Mouse (Mus musculus) kidney, adult 9 months (tissue): ENCODE measurements around the gene Obp2b.
"Not testable (repeated sequence)": the region's sequence is repeated elsewhere in the genome, so short reads cannot be mapped to it uniquely, and the experiment has no call there.

ENCODE experiments used
- DNase-seq: peaks from one replicate; pipeline ENCODE4 v3.0.0; 2022

Gene Obp2b

DNA sequence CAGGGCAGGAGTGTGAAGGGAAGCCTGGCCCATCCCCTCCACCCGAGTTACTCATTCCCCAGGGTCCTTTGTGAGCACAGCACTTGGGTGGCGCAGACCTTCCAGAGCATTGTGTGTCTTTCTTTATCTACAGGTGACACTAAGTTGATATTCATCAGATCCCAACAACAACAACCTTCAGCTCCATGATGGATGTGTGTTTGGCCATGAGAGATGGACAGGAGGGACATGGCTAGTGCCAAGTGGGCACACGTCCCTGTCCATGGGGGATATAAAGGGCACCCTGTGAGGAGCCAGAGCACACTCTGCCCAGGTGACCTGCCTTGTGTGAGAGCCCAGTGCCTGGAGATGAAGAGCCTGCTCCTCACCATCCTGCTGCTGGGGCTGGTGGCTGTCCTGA lies at the start of gene Obp2b:
Gene Obp2b, plus strand, starts transcription at position 301 of the 400 bp plus-strand sequence.
- not testable (repeated sequence) for DNase-seq

DNA sequence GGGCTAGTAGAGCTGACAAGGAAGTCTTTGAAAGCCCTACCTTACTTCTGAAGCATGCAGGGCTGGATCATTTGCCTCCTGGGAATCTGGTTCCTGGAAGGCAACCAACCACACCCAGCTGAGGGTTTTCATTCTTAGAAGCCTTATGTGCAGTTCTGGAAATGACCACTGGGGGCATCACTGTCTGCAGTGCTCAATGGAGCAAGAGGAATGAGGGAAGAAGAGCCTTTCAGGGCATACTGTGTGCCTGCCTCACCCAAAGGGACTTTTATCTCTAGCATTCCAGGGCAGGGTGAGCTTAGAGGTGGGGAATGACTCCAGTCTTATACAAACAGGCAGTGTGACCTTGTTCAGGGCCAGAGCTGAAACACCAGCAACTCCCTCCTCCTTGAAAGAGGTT lies 42.2 kb upstream of the Obp2b start:
- peak; percentile 59 for DNase-seq

DNA sequence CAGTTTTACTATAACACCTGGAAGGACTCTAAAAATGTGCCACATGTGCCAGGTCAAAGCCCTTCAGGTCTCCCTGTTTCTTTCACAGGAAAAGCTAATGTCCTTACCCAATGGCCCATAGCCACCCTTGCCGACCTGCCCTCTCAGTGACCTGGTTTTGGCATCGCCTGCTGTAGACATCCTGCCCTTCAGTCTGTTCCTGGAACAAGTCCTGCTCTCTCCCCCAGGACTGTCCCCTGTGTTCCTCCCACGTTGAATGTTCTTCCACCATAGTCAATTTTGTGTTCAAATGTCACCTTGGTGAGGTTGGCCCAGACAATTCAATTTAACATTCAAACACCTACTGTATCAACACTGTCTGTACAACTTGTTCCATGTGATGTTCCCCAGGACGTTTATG lies 39.9 kb upstream of the Obp2b start:
- DNase-seq, result peak; percentile 41

DNA sequence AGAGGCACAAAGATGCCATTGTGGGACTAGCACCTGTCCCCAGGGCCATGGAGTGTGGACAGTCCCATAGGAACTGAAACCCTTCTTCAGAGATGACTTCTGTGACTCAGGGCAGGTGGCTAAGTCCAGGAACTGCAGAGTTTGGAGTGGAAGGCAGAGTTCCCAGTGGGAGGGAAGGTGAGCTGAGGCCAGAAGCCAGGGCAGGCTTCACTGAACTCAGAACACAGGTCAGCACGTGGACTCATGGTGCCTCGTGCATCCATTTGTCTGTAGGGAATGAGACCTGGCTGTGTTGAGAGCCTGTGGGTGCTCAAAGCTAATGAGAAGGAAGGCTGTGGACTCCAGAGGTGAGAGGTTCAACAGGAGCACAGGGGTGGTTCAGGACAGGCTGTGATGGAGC lies 38.1 kb upstream of the Obp2b start:
- DNase-seq, result peak; percentile 37

DNA sequence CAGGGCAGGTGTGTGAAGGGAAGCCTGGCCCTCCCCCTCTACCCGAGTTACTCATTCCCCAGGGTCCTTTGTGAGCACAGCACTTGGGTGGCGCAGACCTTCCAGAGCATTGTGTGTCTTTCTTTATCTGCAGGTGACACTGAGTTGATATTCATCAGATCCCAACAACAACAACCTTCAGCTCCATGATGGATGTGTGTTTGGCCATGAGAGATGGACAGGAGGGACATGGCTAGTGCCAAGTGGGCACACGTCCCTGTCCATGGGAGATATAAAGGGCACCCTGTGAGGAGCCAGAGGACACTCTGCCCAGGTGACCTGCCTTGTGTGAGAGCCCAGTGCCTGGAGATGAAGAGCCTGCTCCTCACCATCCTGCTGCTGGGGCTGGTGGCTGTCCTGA lies 37.1 kb upstream of the Obp2b start, which contains the start of gene Obp2a:
Gene Obp2a, plus strand, starts transcription at position 301 of the 400 bp plus-strand sequence.
- DNase-seq, result not testable (repeated sequence)

DNA sequence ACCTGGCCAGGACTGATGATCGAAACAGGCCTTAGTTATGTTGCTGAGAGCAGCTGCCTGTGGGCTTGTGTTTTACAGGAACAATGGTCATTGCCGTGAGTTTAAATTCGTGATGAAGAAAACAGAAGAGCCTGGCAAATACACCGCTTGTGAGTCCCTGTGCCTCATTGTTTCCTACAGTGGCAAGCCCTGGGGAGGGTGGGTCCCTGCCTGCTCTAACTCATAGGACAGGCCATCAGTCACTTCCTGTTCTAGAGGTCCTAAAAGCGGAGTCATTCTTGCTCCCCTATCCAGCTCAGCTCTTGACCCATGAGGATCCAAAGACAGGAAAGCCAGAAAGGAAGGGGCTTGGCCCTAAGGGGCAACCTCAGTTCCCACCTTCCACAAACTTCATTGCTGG lies 35.8 kb upstream of the Obp2b start:
- no peak for DNase-seq

DNA sequence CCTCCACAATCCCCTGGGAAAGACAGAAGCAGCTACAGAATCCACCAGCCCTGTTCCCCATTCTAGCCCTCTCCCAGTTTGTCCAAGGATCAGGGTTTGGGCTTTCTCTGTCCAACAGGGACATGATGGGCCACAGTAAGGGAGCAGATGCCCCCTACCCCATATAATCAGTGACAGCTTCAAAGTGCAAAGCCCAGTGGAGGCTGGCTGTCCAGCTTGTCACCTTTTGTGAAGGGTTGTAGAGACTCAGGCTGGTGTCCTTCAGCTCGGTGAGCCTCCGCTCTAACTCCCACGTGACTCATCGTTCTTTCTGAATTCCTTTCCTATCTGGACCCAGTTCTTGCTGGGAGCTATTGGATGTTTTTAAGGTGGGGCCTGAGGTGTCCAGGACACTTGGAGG lies 33.1 kb upstream of the Obp2b start:
- no peak for DNase-seq

DNA sequence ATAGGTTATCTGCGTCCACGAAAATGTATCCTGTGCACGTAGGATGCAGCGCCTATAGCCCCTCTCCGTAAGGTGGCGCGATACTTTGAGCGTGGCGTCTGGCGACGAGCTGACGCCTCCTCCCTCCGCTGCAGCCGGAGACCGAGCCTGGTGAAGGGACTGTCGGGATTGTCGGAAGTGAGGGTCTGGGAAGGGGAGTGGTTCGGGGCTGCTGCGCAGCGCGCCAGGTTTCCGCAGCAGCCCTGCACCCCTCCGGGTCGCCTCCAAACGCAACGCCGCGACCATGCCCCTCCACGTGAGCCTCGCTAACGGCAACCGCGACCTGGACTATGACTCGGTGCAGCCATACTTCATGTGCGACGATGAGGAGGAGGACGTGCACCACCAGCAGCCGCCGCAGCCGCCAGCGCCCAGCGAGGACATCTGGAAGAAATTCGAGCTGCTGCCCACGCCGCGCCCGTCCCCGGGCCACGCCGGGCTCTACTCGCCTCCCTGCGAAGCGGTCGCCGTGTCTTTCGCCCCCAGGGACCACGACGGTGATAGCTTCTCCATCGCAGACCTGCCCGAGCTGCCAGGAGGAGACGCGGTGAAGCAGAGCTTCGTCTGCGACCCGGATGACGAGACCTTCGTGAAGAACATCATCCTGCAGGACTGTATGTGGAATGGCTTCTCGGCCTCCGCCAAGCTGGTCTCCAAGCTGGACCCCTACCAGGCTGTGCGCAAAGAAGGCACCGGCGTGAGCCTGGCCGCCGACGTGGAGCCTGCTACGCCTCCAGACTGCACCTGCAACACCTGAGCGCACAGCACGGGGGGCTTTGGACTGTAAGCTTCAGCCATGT lies 29.9 kb upstream of the Obp2b start, which contains the start of gene Bmyc:
Gene Bmyc, plus strand, starts transcription at position 97 of the 839 bp plus-strand sequence.
- peak; percentile 58 for DNase-seq

DNA sequence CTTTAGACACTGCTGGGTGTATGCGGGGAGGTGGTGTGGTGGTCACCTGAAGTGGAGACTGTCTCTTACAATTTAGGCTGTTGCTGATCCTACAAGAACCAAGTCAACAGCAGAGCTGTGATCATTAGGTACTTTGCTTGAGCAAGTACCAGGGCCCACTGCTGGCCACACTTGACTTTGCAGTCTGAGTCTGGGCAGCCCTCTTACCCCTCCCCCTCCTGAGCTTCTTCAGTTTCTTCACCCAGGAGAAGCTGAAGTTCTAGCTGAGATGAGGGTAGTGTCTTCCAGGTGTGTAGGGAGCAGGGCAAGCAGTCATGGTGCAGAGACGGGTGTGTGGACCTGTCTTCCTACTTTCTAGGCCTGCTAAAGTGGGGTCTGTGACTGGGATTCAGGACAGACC lies 28.7 kb upstream of the Obp2b start:
- peak; percentile 30 for DNase-seq

DNA sequence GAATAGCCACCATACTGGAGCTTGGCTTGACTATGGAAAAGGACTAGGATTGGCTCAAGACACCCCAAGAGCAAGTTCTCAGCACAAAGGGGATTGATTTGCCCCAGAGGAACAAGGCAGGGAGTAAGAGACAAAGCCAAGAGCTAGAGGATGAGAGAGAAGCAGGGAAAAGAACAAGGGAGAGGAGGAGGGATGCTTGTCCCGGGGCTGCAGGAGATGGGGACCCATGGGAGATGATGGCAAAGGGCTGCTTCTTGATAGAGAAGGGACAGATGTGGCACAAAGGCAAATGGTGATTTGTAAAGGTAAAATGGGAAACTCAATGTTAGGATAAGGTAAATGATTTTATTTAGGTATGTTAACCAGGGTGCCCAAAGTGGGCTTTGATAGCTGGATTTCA lies 27.8 kb upstream of the Obp2b start:
- DNase-seq, result not testable (repeated sequence)

DNA sequence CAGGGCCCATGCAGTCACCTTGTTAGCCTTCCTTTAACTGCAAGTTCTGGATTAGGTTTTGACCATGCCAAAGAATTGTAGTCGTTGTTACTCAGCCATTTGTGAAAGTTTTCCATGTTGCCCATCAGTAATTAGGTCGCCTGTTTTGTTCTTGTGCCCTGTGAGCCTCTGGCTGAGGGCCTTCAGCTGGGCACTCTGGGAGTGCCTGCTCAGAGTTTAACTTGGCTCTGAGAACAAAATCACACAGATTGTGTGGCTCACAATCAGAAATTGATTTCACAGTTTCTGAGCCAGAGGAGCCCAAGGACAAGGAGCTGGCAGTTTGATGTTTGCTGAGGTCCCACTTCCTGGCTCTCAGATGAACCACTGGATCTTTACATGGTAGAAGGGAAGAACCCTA lies 27.0 kb upstream of the Obp2b start:
- DNase-seq, result not testable (repeated sequence)

DNA sequence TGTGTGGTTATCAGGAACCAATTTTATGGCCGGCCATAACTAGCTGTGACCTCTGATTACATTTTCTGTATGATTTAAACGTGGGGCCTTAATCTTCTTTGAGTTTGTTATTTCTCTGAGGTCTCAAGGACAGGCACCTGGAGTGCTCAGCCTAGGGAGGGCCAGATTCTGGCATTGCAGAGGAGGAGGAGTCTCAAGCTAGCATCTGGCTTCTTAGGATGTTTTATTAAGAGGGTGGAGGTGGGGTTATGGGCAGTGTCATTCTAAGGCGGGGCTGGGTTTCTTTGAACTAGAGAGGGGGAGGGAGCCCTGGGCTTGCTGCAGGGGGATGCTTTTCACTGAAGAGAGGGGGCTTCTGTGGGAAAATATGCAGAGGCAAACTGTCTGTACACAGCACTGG lies 25.2 kb upstream of the Obp2b start:
- not testable (repeated sequence) for DNase-seq

DNA sequence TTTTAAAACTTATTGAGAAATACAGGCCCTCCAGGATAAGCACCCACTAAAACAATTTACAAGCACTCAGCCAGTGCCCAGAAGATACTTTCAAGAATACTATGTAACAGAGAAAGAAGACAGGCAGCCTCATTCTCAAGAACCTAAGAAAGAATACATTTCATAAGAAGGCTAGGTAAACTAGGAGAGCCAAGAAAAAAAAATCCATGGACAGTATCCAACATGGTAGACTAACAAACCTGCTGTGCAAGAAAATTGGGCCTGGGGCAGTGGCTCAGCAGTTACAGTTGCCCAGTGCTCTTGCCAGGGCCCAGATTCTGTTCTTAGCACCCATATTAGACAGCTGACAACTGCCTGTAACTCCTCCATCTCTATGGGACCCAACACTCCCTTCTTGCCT lies 19.6 kb upstream of the Obp2b start:
- no peak for DNase-seq

DNA sequence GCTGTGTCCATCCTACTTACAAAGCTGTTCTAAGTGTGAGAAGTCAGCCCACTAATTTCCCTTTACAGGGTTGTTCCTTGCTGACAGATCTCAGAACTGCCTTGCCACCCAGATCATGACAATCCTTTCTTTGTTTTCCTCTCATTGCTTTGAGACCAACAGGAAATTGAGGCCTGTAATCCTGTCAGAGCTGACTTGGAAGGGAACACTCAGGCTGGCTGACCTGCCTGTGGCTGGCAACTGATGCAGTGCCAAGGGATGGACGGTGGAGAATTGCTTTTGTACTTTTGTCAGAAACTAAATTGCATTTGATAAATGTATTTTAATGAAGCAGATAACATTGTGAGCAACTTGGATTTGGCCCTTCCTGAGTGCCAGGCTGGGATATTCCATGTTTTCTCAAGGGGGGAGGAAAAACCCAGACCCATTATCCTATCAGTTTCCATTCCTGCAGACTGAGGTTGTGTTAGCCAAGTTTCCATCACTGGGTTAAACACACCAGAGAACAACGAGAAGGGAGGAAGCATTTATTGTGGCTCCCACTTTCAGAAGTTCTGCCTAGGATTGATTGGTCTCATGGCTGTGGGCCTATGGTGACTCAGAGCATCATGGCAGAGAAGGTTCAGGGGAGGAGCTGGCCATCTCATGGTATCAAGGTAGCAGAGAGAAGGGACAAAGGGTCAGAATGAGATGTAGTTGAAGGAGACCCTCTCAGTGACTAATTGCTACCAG lies 3.4 kb upstream of the Obp2b start:
- DNase-seq, result no peak

DNA sequence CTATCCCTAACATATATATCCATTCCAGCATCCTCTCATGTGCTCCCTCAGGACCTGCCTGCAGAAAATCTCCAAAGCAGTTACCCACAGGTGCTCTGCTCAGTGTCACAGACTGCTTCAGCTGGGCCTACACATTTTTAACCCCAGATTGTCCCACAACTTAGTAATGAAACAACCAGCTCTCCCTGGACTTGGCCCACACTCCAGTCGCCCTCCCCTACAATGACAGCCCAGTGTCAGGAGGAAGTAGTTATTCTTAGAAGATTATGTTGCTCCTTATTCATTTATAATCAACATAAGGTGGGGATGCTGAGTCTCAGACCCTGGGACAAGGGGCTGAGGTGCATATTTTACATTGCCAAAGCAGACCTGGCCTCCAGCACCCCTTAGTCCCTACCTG lies 4.9 kb downstream of the Obp2b start:
- no peak for DNase-seq

DNA sequence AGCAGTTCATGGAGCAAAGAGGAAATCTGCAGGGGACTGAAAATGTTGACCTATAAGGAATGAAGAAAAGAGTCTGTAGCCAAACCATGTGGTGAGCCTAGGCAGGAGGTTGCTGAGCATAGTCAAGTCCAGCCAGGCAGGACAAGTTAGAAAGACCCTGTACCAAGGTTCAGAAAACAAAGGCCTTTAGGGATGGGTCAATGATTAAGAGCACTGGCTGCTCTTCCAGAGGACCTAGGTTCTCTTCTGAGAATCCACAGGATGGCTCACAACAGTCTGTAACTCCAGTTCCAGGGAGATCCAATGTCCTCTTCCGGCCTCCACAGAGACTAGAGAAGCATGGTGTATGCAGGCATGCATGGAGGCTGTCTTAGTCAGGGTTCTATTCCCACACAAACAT lies 17.4 kb downstream of the Obp2b start:
- peak; percentile 52 for DNase-seq

DNA sequence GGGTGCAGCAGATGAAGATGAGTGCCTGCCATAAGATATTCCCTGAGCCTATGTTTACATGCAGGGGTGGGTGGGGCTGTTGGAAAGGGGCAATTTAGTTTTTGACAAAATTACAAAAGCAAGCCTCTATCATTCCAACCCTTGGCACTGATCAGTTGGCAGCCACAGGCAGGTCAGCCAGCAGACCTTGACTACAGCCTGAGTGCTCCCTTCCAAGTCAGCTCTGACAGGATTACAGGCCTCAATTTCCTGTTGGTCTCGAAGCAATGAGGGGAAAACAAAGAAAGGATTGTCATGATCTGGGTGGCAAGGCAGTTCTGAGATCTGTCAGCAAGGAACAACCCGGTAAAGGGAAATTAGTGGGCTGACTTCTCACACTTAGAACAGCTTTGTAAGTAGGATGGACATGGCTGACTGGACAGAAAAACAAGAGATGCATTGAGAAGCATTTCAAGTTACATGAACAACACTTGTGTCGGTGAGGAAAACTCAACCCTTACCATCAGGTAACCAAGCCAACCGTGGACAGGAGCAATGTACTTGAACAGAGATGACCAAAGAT lies 21.3 kb downstream of the Obp2b start:
- no peak for DNase-seq

DNA sequence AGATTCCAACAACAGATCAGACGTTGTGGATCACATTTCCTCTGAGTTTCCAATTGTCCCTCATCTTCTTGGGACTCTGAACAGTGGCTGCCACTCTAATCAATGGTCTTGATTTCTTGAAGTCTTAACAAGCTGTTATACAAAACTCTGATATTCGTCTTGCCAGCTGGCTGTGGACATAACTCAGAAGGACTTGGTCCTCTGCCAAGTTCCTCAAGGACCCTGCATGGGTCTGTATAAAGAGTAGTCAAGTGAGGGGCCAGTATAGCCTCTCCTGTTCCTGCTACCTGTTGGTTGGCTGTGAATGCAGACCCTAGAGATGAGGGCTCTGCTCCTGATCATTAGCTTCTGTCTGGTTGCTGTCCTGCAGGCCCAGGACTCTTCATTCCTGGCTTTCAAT lies 28.5 kb downstream of the Obp2b start, which contains the start of gene Lcn3:
Gene Lcn3, plus strand, starts transcription at position 301 of the 400 bp plus-strand sequence.
- DNase-seq, result no peak

DNA sequence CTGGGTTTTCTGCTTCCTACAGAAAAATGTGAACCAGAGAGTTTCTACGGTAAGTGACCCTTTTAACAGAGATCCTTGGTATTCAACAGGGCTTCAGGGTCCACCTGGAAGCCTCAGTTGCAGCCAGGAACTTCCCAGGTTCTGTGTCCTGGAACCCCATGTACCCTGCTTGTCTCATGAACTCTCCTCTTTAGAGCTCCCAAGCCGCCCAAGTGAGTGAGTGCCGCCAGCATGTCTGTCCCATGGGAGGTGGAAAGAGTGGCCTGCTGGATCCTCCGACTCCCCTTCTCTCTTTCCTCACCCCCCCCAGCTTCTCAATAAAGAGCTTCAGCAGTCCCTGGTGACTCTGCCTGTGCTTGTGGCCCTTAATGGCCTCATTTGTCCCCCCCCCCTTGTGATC lies 31.0 kb downstream of the Obp2b start:
- no peak for DNase-seq

DNA sequence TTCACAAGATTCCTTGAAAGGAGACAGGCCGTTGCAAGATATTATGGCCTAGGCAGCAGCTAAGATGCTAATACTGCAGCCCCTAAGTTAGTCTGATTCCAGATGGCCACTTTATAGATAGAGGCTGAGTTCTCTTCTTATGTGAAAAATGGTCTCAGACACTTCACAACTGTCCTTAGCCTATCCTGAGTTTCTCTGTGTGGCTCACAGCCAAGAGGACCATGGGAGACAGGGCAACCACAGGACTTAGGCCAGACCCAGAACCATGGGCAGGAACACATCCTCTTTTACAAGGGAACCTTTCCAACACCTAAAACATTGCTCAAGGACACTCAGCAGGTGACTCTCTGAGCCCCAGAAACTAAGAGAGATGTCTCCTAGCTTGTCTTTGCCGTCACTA lies 36.7 kb downstream of the Obp2b start:
- DNase-seq, result no peak

DNA sequence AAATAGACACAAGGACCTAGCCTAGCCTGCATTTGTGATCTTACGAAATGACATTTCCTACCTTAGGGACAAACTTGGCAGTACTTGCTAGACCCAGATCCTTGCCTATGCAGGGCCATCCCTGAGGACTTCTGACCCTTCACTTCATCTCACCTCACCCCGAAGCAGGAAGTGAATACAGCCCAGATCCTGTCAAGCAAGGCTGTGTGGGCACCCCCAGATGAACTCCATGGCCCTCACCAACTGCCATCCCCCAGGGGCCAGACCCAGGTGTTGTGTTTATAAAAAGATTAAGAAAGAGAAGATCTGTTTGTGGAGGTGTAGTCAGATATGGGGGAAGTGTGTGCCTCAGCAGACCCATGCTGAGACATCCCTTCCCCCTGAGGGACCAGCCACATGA lies 37.8 kb downstream of the Obp2b start:
- DNase-seq, result no peak

DNA sequence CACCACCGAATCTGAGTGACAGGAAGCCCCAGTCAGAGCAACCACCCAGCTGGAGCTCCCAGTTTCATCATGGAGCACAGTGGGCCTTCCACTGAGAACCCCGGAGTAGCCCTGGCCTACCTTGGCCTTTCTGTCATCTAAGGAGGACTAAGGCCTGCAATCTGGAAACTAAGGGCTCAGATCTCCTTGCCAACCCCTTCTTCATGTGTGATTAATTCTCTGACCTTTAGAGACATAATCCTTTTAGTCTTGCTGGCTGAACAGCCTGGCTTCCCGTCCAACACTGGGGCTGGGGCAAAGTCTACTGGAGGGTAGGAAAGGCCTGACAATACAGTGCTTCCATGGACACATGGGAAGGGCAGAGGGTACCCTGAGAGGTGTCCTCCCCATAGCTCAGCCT lies 39.2 kb downstream of the Obp2b start:
- peak; percentile 34 for DNase-seq

DNA sequence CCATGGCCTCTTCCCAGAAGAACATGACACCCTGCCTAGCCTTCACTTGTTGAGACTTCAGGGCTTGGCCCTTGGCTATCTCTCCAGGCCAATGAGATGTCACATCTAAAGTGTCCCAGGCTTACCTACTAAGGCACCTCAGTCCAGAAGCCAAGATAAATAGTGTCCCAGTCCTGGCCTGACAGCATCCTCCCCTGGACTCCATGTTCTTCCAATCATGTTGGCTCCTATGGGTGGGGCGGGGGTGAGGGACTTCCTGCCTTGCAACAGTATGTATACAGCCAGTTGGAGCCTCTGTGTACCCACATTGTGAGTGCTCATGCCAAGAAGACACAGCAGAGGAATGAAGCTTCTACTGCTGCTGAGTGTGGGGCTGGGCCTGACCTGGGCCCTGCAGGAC lies 39.9 kb downstream of the Obp2b start, which contains the start of gene Lcn11:
Gene Lcn11, plus strand, starts transcription at position 301 of the 400 bp plus-strand sequence.
- DNase-seq, result no peak

DNA sequence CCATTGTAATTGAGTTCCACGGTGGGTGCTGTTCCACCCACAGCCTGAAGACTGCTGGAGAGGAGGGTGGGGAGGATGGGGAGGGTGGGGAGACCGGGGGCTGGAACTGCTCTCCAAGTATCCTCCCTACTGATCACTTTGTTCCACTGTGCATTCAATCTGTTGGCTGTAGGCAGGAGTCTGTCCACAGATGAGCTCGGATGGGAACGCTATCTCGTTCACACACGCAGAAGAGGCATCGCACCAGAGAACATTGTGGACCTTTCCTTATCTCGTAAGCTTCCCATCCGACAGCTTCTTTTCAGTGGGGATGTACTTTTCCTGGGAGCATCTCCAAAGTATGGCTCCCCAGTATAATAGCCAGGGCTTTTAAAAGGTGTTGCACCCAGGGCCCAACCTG lies 42.3 kb downstream of the Obp2b start:
- no peak for DNase-seq
